Mouse (Mus musculus): ENCODE measurements around the gene Sqor. TPM values are rescaled to one million over a fixed set of nuclear protein-coding genes. Genes with fewer than 3 reads are reported as not detected.
A peak's percentile ranks its signal among the peaks of the same experiment; 100 is the strongest.

The Sqor gene
- polyA plus RNA-seq, 2 experiments, result 1.7 to 4.0 TPM

DNA sequence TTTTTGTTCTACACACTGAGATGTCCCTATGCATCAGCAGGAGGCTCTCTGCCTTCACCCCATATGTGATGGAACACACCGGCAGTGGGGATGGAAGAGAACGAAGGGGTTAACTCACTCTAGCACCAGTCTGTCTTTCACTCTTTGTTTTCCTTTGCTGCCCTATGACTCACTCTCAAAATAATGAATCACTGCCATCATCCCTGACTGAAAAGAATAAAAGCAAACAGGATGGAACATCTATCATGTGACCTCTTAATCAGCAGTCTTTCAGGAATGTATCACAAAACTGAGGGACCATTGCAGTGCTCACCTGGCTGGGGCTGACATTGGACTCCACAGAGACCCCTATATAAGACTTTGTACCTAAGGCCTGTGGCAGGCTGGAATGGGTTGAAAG, 33.6 kb upstream of the Sqor start:
- Histone ChIP-seq H3K9me3 (ENCODE audit: control insufficient read depth, low read length) (no peaks in the 10 kb centered on the region), H3K4me2 (ENCODE audit: low read depth) (no peak overlapping the region), H3K27me3 (ENCODE audit: control insufficient read depth, insufficient read depth, low read length) (no peaks in the 10 kb centered on the region; the same call in 1 of the 2 replicates), H3K9ac (replicated peaks) (no peak overlapping the region), H3K4me3 (ENCODE audit: insufficient read depth in 1 of 2, low read depth in 2 of 2, low read length in 2 of 2) (no peak overlapping the region), H3K27ac (no peak overlapping the region), H3K4me1 (replicated peaks; ENCODE audit: control insufficient read depth in 2 of 2, insufficient read depth in 2 of 2, low read length in 1 of 2) (no peaks in the 10 kb centered on the region), H3K36me3 (replicated peaks; ENCODE audit: control insufficient read depth, insufficient read depth, low read depth) (no peaks in the 10 kb centered on the region)
- TF ChIP-seq CTCF (IDR thresholded peaks at IDR 0.05; ENCODE audit: low read depth) (no peak), EP300 (IDR thresholded peaks at IDR 0.05; ENCODE audit: low read depth) (no peak)
- WGBS (ENCODE audit: insufficient replicate concordance), result 70% methylated on average over 2 of the region's 2 CpGs
- no peak for ATAC-seq (ENCODE audit: insufficient read depth)
- DNase-seq (ENCODE audit: low read depth in 3 of 3, low spot score in 3 of 3), result no peak

DNA sequence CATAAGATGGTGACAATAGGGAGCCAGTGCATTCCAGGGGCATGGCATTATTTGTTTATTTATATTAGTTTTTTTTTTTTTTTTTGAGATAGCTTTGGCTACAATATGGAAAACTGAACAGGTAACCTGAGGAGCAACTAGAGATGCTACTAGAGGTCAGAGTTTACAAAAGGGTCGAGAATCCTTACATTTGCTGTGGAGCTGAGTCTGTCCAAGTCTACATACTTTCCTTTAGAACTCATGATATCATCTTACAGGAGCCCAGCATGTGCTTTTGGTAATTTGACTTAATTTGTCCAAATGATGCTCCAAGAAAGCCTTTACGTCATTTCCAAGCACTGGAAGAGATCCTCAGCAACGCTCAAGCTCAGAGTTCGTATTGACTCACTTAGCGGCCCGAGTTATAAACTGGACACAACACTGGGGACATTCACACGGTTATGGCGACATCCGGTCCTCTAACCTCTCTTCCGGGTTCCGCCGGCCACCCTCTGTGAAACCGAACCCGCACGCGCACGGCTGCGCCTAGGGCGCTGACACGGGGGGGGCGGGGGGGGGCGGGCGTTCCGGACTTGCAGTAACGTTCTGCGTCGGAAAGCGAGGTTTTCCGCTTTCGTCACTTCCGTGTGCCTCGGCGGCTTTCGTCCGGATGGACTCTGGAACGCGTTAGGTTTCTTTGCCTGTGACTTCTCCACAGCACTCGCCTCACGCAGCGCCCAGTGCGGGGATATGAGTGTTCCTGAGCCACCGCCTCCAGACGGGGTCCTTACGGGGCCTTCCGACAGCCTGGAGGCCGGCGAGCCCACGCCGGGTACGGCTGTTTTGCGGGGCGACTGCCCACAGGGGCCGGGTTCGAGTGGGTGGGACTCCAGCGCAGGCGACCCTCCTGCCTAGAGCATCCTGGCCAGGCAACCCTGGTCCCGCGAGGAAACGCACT, 26.9 kb upstream of the Sqor start, which contains the start of gene Bloc1s6:
Gene Bloc1s6, plus strand, starts transcription at position 610 of the 937 bp plus-strand sequence.
- peak within 1 kb of the TSS; percentile 73 to 79 for H3K4me3 ChIP-seq (ENCODE audit: insufficient read depth in 1 of 2, low read depth in 2 of 2, low read length in 2 of 2)
- no peak for TF ChIP-seq EP300 (IDR thresholded peaks at IDR 0.05; ENCODE audit: low read depth)
- TF ChIP-seq CTCF (IDR thresholded peaks at IDR 0.05; ENCODE audit: low read depth), result no peak
- H3K9ac ChIP-seq (replicated peaks), result peak within 1 kb of the TSS; percentile 82
- H3K36me3 ChIP-seq (replicated peaks; ENCODE audit: control insufficient read depth, insufficient read depth, low read depth), result no peaks in the 10 kb centered on the region
- WGBS (ENCODE audit: insufficient replicate concordance), result 1% methylated on average over 52 of the region's 59 CpGs
- H3K27ac ChIP-seq, result peak within 1 kb of the TSS; percentile 7
- DNase-seq (ENCODE audit: low read depth in 3 of 3, low spot score in 3 of 3), result peak; percentile 79 to 84 (median 83)
- H3K9me3 ChIP-seq (ENCODE audit: control insufficient read depth, low read length), result no peaks in the 10 kb centered on the region
- H3K4me2 ChIP-seq (ENCODE audit: low read depth), result peak within 1 kb of the TSS; percentile 81
- H3K27me3 ChIP-seq (ENCODE audit: control insufficient read depth, insufficient read depth, low read length), result no peaks in the 10 kb centered on the region; the same call in 1 of the 2 replicates
- ATAC-seq (ENCODE audit: insufficient read depth), result peak; percentile 92
- H3K4me1 ChIP-seq (replicated peaks; ENCODE audit: control insufficient read depth in 2 of 2, insufficient read depth in 2 of 2, low read length in 1 of 2), result peaks cover 5 to 6% of the 10 kb centered on the region in 2 experiments

DNA sequence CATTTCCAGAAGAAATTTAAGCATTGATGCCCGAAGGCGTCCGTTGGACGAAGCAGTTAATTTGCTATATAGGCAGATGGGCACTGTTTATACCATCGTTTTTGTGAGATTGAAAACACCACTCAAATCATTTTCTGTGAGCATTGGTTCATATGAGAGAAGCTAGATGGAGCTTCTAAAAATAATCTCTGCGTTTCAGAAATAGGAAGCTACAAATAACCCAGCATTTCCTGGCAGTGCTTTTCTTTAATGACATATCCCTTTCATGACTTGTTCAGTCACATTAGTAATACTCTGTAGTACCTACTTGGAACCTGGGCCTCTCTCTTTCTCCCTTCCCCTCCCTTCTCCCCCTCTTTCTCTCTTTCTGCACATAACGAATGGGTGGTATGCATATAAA, 26.0 kb upstream of the Sqor start:
- peak overlapping the region; percentile 82 for H3K9ac ChIP-seq (replicated peaks)
- H3K27me3 ChIP-seq (ENCODE audit: control insufficient read depth, insufficient read depth, low read length), result no peaks in the 10 kb centered on the region; the same call in 1 of the 2 replicates
- H3K4me1 ChIP-seq (replicated peaks; ENCODE audit: control insufficient read depth in 2 of 2, insufficient read depth in 2 of 2, low read length in 1 of 2), result peaks cover 5 to 6% of the 10 kb centered on the region in 2 experiments
- H3K27ac ChIP-seq, result no peak overlapping the region
- peak overlapping the region; percentile 73 to 79 for H3K4me3 ChIP-seq (ENCODE audit: insufficient read depth in 1 of 2, low read depth in 2 of 2, low read length in 2 of 2)
- H3K4me2 ChIP-seq (ENCODE audit: low read depth), result peak overlapping the region; percentile 81
- H3K9me3 ChIP-seq (ENCODE audit: control insufficient read depth, low read length), result no peaks in the 10 kb centered on the region
- no peaks in the 10 kb centered on the region for H3K36me3 ChIP-seq (replicated peaks; ENCODE audit: control insufficient read depth, insufficient read depth, low read depth)
- DNase-seq (ENCODE audit: low read depth in 3 of 3, low spot score in 3 of 3) (no peak), ATAC-seq (ENCODE audit: insufficient read depth) (no peak)
- 22% methylated on average over 7 of the region's 7 CpGs for WGBS (ENCODE audit: insufficient replicate concordance)
- no peak for TF ChIP-seq CTCF (IDR thresholded peaks at IDR 0.05; ENCODE audit: low read depth)
- no peak for TF ChIP-seq EP300 (IDR thresholded peaks at IDR 0.05; ENCODE audit: low read depth)

DNA sequence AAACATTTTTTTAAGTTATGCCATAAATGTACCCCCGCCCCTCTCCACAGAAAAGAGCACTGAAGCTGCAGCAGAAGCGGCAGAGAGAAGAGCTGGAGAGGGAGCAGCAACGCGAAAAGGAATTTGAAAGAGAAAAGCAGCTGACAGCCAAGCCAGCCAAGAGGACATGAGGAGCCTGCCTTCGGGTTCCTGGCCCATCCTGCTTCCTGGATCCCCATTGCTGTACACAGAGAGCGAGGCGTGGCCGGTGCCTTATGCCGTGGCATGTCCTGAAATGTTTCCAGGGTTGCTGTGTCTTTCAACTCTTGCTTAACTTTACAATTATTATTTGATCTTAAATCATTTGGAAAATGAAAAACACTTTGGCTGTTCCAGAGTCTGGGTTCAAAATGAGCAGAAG, 18.6 kb upstream of the Sqor start:
- no peak for DNase-seq (ENCODE audit: low read depth in 3 of 3, low spot score in 3 of 3)
- no peak for ATAC-seq (ENCODE audit: insufficient read depth)
- no peaks in the 10 kb centered on the region for H3K36me3 ChIP-seq (replicated peaks; ENCODE audit: control insufficient read depth, insufficient read depth, low read depth)
- no peak overlapping the region for H3K9ac ChIP-seq (replicated peaks)
- no peaks in the 10 kb centered on the region for H3K27me3 ChIP-seq (ENCODE audit: control insufficient read depth, insufficient read depth, low read length)
- H3K4me3 ChIP-seq (ENCODE audit: insufficient read depth in 1 of 2, low read depth in 2 of 2, low read length in 2 of 2), result no peak overlapping the region
- no peak overlapping the region for H3K27ac ChIP-seq
- H3K4me2 ChIP-seq (ENCODE audit: low read depth), result no peak overlapping the region
- no peaks in the 10 kb centered on the region for H3K9me3 ChIP-seq (ENCODE audit: control insufficient read depth, low read length)
- 74% methylated on average over 9 of the region's 9 CpGs for WGBS (ENCODE audit: insufficient replicate concordance)
- no peak for TF ChIP-seq CTCF (IDR thresholded peaks at IDR 0.05; ENCODE audit: low read depth)
- no peak for TF ChIP-seq EP300 (IDR thresholded peaks at IDR 0.05; ENCODE audit: low read depth)
- H3K4me1 ChIP-seq (replicated peaks; ENCODE audit: control insufficient read depth in 2 of 2, insufficient read depth in 2 of 2, low read length in 1 of 2), result no peaks in the 10 kb centered on the region

DNA sequence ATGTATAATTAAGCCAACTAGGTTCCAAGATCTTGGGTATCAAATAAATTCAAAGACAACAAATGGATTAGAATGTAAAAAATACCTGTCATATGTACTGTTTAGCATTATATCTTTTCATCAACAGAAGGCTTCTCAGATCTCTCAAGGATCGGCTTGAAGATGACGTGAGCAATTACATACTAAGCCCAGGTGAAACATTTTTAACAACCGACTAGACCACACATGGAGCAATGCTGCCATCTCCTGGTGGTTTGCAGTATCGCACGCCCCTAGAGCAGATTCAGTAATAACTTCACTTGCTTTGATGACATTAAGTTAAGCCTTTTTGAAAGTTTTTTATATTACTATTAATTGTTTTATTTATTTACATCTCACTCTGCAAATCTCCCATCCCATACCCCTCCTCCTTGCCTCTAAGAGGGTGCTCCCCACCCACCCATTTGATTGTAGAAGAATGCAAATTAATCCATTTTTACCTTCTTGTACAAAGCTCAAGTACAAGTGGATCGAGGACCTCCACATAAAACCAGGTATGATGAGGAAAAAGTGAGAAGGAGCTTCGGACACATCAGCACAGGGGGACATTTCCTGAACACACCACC, 11.2 kb upstream of the Sqor start:
- Histone ChIP-seq H3K36me3 (replicated peaks; ENCODE audit: control insufficient read depth, insufficient read depth, low read depth) (no peaks in the 10 kb centered on the region), H3K27me3 (ENCODE audit: control insufficient read depth, insufficient read depth, low read length) (no peaks in the 10 kb centered on the region), H3K4me2 (ENCODE audit: low read depth) (no peak overlapping the region), H3K9me3 (ENCODE audit: control insufficient read depth, low read length) (no peaks in the 10 kb centered on the region), H3K27ac (no peak overlapping the region), H3K4me1 (replicated peaks; ENCODE audit: control insufficient read depth in 2 of 2, insufficient read depth in 2 of 2, low read length in 1 of 2) (no peaks in the 10 kb centered on the region), H3K4me3 (ENCODE audit: insufficient read depth in 1 of 2, low read depth in 2 of 2, low read length in 2 of 2) (no peak overlapping the region), H3K9ac (replicated peaks) (no peak overlapping the region)
- 11% methylated on average over 7 of the region's 7 CpGs for WGBS (ENCODE audit: insufficient replicate concordance)
- DNase-seq (ENCODE audit: low read depth in 3 of 3, low spot score in 3 of 3) (peak in 1 of 3 experiments; percentile 40), ATAC-seq (ENCODE audit: insufficient read depth) (no peak)
- TF ChIP-seq CTCF (IDR thresholded peaks at IDR 0.05; ENCODE audit: low read depth), result peak; percentile 89
- no peak for TF ChIP-seq EP300 (IDR thresholded peaks at IDR 0.05; ENCODE audit: low read depth)
